Mouse (Mus musculus): ENCODE results near the gene Cpsf4l.

DNA sequence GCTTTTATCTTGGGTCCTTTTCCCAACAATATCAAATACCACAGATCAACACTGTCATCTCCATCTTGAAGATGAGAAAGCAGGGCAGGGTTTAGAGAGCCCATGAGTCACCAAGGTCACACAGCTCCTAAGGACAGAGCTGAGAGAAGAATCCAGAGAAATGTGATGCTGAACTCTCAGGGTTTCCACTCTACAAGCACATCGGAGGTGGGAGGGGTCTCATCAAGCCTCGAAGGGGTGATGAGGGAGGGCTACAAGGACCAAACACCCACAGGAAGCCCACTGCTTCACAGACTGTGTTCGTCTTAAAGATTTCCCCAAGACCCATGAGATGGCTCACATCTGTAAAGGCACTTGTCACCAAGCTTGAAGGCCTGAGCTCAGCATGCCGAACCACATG lies 36.1 kb upstream of the Cpsf4l start:
- no peak for TF ChIP-seq NRF1 (IDR thresholded peaks at IDR 0.05; ENCODE audit: low read depth, low read length)
- no peak for TF ChIP-seq USF2 (conservative IDR thresholded peaks at IDR 0.05; ENCODE audit: low read depth, low read length)
- TF ChIP-seq HCFC1 (IDR thresholded peaks at IDR 0.05; ENCODE audit: low read depth, low read length): no peak
- TF ChIP-seq POLR2A (IDR thresholded peaks at IDR 0.05; ENCODE audit: low read depth, low read length): no peak
- TF ChIP-seq MAX (IDR thresholded peaks at IDR 0.05; ENCODE audit: low read length): no peak
- TF ChIP-seq CTCF (conservative IDR thresholded peaks at IDR 0.05 in 1 of 2, IDR thresholded peaks at IDR 0.05 in 1 of 2; ENCODE audit: low read depth in 2 of 2, low read length in 2 of 2): no peak
- no peak for TF ChIP-seq EP300 (IDR thresholded peaks at IDR 0.05; ENCODE audit: low read length)
- TF ChIP-seq ZNF384 (IDR thresholded peaks at IDR 0.05; ENCODE audit: low read depth, low read length): no peak
- TF ChIP-seq MYC (IDR thresholded peaks at IDR 0.05; ENCODE audit: low read depth, low read length): no peak

Data from CH12.LX (cell line).